Mouse (Mus musculus): ENCODE data around the gene Btnl4. TPM values are rescaled to one million over a fixed set of nuclear protein-coding genes. Genes with fewer than 3 reads are reported as not detected.
"Not testable (repeated sequence)": the region's sequence is repeated elsewhere in the genome, so short reads cannot be mapped to it uniquely, and the experiment has no call there.

Btnl4 gene
- polyA plus RNA-seq, 1 experiment from 2014 or later = 0.10 TPM

GRCm38 (mm10) chr17:34511723-34512122 lies 34.6 kb upstream of the Btnl4 start:
- H3K9ac ChIP-seq (replicated peaks; ENCODE audit: low read depth); H3K27ac ChIP-seq (ENCODE audit: low read length); H3K36me3 ChIP-seq (ENCODE audit: insufficient read depth, low read length); H3K9me3 ChIP-seq (ENCODE audit: low read length); H3K27me3 ChIP-seq (replicated peaks; ENCODE audit: insufficient read depth, low read length); H3K4me2 ChIP-seq (replicated peaks; ENCODE audit: low read depth, low read length); ATAC-seq; H3K4me3 ChIP-seq (ENCODE audit: low read depth, low read length); H3K4me1 ChIP-seq (ENCODE audit: insufficient read depth, low read depth, low read length): not testable (repeated sequence)
- DNase-seq (ENCODE audit: low spot score) = peak; percentile 35
- 36% methylated on average over 1 of the region's 1 CpGs for WGBS
- TF ChIP-seq CTCF (IDR thresholded peaks at IDR 0.05) = peak; percentile 53

- no peaks in the 10 kb centered on the region for H3K27me3 ChIP-seq (replicated peaks; ENCODE audit: insufficient read depth, low read length)
- H3K4me2 ChIP-seq (replicated peaks; ENCODE audit: low read depth, low read length) = no peak overlapping the region
- no peak overlapping the region for H3K9ac ChIP-seq (replicated peaks; ENCODE audit: low read depth)
- DNase-seq (ENCODE audit: low spot score) = no peak
- H3K27ac ChIP-seq (ENCODE audit: low read length) = no peak overlapping the region
- no peaks in the 10 kb centered on the region for H3K9me3 ChIP-seq (ENCODE audit: low read length)
- H3K4me3 ChIP-seq (ENCODE audit: low read depth, low read length) = no peak overlapping the region
- H3K4me1 ChIP-seq (ENCODE audit: insufficient read depth, low read depth, low read length) = no peaks in the 10 kb centered on the region
- H3K36me3 ChIP-seq (ENCODE audit: insufficient read depth, low read length) = no peaks in the 10 kb centered on the region
- TF ChIP-seq EP300 (IDR thresholded peaks at IDR 0.05) = no peak
- TF ChIP-seq CTCF (IDR thresholded peaks at IDR 0.05) = no peak
- ATAC-seq = no peak
These were observed 30.5 kb upstream of the Btnl4 start for GRCm38 (mm10) chr17:34507591-34507990.

DNA sequence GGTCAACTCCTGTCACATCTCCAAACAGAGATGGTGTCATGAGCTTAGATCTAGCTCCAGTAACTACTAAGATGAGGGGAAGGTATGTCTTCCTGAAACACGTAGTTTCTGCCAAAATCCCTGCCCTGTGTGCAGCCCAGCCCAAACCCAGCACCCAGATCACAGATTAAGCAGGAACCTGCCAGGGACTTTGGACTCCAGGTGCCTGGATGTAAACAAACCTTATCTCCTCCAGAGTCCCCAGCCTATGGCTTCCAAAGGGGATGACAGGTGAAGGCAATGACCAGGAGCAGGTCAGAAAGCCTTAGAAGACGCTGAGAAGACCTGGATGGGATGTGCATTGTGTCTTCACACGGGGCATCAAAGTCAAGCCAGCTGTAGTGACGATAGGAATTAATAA lies 20.6 kb upstream of the Btnl4 start:
- not testable (repeated sequence) for H3K4me3 ChIP-seq (ENCODE audit: low read depth, low read length); ATAC-seq; DNase-seq (ENCODE audit: low spot score); H3K9ac ChIP-seq (replicated peaks; ENCODE audit: low read depth); H3K27me3 ChIP-seq (replicated peaks; ENCODE audit: insufficient read depth, low read length); H3K4me1 ChIP-seq (ENCODE audit: insufficient read depth, low read depth, low read length); H3K4me2 ChIP-seq (replicated peaks; ENCODE audit: low read depth, low read length); H3K9me3 ChIP-seq (ENCODE audit: low read length); H3K27ac ChIP-seq (ENCODE audit: low read length); H3K36me3 ChIP-seq (ENCODE audit: insufficient read depth, low read length)
- WGBS = 71% methylated on average over 2 of the region's 4 CpGs

DNA sequence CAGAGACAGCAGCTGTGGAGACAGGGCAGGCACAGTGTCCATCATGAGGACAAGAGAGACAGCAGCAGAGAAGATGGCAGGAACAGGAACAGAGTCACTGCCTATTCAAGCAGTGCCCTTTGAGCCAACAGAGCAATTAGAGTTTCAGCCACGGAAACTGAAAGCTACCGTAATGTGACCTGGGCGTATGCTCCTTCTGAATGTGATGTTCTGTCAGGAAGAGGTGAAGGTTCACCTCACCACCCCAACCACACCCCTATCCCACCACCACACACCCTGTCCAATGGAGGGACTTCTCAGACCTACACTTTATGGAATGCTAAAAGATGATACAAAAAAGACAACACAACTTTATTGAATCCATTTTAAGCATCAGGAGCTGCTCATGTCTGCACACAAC lies 20.2 kb upstream of the Btnl4 start:
- H3K36me3 ChIP-seq (ENCODE audit: insufficient read depth, low read length); H3K9me3 ChIP-seq (ENCODE audit: low read length); H3K27me3 ChIP-seq (replicated peaks; ENCODE audit: insufficient read depth, low read length); H3K9ac ChIP-seq (replicated peaks; ENCODE audit: low read depth); H3K27ac ChIP-seq (ENCODE audit: low read length); H3K4me2 ChIP-seq (replicated peaks; ENCODE audit: low read depth, low read length); H3K4me1 ChIP-seq (ENCODE audit: insufficient read depth, low read depth, low read length); DNase-seq (ENCODE audit: low spot score); ATAC-seq; H3K4me3 ChIP-seq (ENCODE audit: low read depth, low read length): not testable (repeated sequence)
- WGBS = 53% methylated on average over 3 of the region's 3 CpGs

DNA sequence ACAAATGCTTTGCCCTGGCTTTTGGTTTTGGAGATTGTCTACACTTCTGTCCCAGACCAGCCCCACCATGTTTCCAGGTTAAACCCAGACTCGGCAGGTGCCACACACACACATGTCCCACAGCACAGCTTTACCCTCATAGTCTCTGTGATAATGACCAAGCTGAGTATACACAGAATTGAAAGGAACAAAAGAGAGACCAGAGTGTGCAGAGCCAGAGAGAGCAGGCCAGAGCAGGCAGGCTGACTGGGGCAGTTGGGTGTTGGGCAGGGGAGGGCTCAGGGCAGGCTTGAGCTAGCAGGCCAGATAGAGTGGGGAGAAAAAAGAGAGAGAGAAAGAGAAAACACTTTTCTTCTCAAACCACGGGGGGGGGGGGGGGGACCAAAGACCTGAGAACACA lies 19.4 kb upstream of the Btnl4 start:
- TF ChIP-seq EP300 (IDR thresholded peaks at IDR 0.05) = no peak
- no peak for TF ChIP-seq CTCF (IDR thresholded peaks at IDR 0.05)
- H3K27me3 ChIP-seq (replicated peaks; ENCODE audit: insufficient read depth, low read length) = no peaks in the 10 kb centered on the region
- DNase-seq (ENCODE audit: low spot score) = no peak
- H3K9ac ChIP-seq (replicated peaks; ENCODE audit: low read depth) = no peak overlapping the region
- no peak overlapping the region for H3K4me2 ChIP-seq (replicated peaks; ENCODE audit: low read depth, low read length)
- ATAC-seq = no peak
- 83% methylated on average over 1 of the region's 2 CpGs for WGBS
- no peak overlapping the region for H3K27ac ChIP-seq (ENCODE audit: low read length)
- H3K9me3 ChIP-seq (ENCODE audit: low read length) = no peaks in the 10 kb centered on the region
- H3K4me3 ChIP-seq (ENCODE audit: low read depth, low read length) = no peak overlapping the region
- no peaks in the 10 kb centered on the region for H3K4me1 ChIP-seq (ENCODE audit: insufficient read depth, low read depth, low read length)
- H3K36me3 ChIP-seq (ENCODE audit: insufficient read depth, low read length) = no peaks in the 10 kb centered on the region

- not testable (repeated sequence) for H3K9me3 ChIP-seq (ENCODE audit: low read length); DNase-seq (ENCODE audit: low spot score); H3K4me1 ChIP-seq (ENCODE audit: insufficient read depth, low read depth, low read length); H3K4me2 ChIP-seq (replicated peaks; ENCODE audit: low read depth, low read length); H3K27ac ChIP-seq (ENCODE audit: low read length); H3K9ac ChIP-seq (replicated peaks; ENCODE audit: low read depth); ATAC-seq; H3K4me3 ChIP-seq (ENCODE audit: low read depth, low read length); H3K36me3 ChIP-seq (ENCODE audit: insufficient read depth, low read length); H3K27me3 ChIP-seq (replicated peaks; ENCODE audit: insufficient read depth, low read length)
- WGBS = 77% methylated on average over 2 of the region's 2 CpGs
These were observed 18.0 kb upstream of the Btnl4 start for GRCm38 (mm10) chr17:34495156-34495555.

GRCm38 (mm10) chr17:34492796-34493195 lies 15.7 kb upstream of the Btnl4 start:
- no peaks in the 10 kb centered on the region for H3K9me3 ChIP-seq (ENCODE audit: low read length)
- H3K4me2 ChIP-seq (replicated peaks; ENCODE audit: low read depth, low read length) = no peak overlapping the region
- TF ChIP-seq CTCF (IDR thresholded peaks at IDR 0.05) = no peak
- TF ChIP-seq EP300 (IDR thresholded peaks at IDR 0.05) = no peak
- H3K4me1 ChIP-seq (ENCODE audit: insufficient read depth, low read depth, low read length) = no peaks in the 10 kb centered on the region
- no peaks in the 10 kb centered on the region for H3K27me3 ChIP-seq (replicated peaks; ENCODE audit: insufficient read depth, low read length)
- no peak overlapping the region for H3K4me3 ChIP-seq (ENCODE audit: low read depth, low read length)
- no peak for DNase-seq (ENCODE audit: low spot score)
- no peak overlapping the region for H3K9ac ChIP-seq (replicated peaks; ENCODE audit: low read depth)
- H3K27ac ChIP-seq (ENCODE audit: low read length) = no peak overlapping the region
- no peaks in the 10 kb centered on the region for H3K36me3 ChIP-seq (ENCODE audit: insufficient read depth, low read length)
- no peak for ATAC-seq

Measured in lung, postnatal 0 days (tissue).